Mouse (Mus musculus) liver, embryonic 15.5 days (tissue): Measurements from ENCODE around the gene Abcb1a. TPM values are rescaled to one million over a fixed set of nuclear protein-coding genes. Genes with fewer than 3 reads are reported as not detected.
"Not testable (repeated sequence)": the region's sequence is repeated elsewhere in the genome, so short reads cannot be mapped to it uniquely, and the experiment has no call there.

Source experiments
- ATAC-seq: fragments of 200-750 bp; cut with Nextera tagmentation; 2 replicates; pipeline ENCODE4 v1.8.0; 2017; ENCODE audit warnings: moderate number of reproducible peaks, mild to moderate bottlenecking, moderate library complexity; ENCODE audit not compliant: insufficient read depth
- H3K27ac ChIP-seq: fragments of 300-500 bp; sonication (generic); replicated peaks from 2 replicates; pipeline ENCODE4 v1.5.1; 2015; ENCODE audit warnings: mild to moderate bottlenecking, inconsistent platforms
- H3K27me3 ChIP-seq: fragments of 300-500 bp; sonication (generic); 2 replicates; pipeline ENCODE4 v1.6.1; 2015; ENCODE audit warnings: mild to moderate bottlenecking, inconsistent platforms
- H3K36me3 ChIP-seq: fragments of 300-500 bp; sonication (generic); replicated peaks from 2 replicates; pipeline ENCODE4 v1.6.1; 2015; ENCODE audit warnings: moderate library complexity, mild to moderate bottlenecking, inconsistent platforms
- H3K4me1 ChIP-seq: fragments of 300-500 bp; sonication (generic); replicated peaks from 2 replicates; pipeline ENCODE4 v1.6.1; 2015; ENCODE audit warnings: inconsistent platforms
- H3K4me2 ChIP-seq: fragments of 300-500 bp; sonication (generic); 2 replicates; pipeline ENCODE4 v1.6.1; 2015; ENCODE audit warnings: moderate library complexity, mild to moderate bottlenecking, inconsistent platforms
- H3K4me3 ChIP-seq: fragments of 300-500 bp; sonication (generic); replicated peaks from 2 replicates; pipeline ENCODE4 v1.5.1; 2015; ENCODE audit warnings: mild to moderate bottlenecking, inconsistent platforms
- H3K9ac ChIP-seq: fragments of 300-500 bp; sonication (generic); 2 replicates; pipeline ENCODE4 v1.6.1; 2015; ENCODE audit warnings: moderate library complexity, mild to moderate bottlenecking, inconsistent platforms
- H3K9me3 ChIP-seq: fragments of 300-500 bp; sonication (generic); replicated peaks from 2 replicates; pipeline ENCODE4 v1.6.1; 2016; ENCODE audit warnings: inconsistent platforms
- WGBS: fragments of 180-500 bp; shearing (Covaris S2); methylation state at CpG from one replicate; pipeline ENCODE4 v1.1.7; 2015; ENCODE audit warnings: mixed read lengths; ENCODE audit not compliant: insufficient replicate concordance; 5-methylcytosine and 5-hydroxymethylcytosine counted together
- polyA plus RNA-seq: library from polyadenylated mRNA; unstranded; fragments of >200 nt; fragmentation: Nextera tagmentation; extraction: Ambion mirVana; gene quantifications from 2 replicates; pipeline ENCODE4 v1.2.1, GENCODE M21; 2015

Abcb1a gene
- polyA plus RNA-seq, 1 experiment from 2014 or later = 0.54 TPM

DNA sequence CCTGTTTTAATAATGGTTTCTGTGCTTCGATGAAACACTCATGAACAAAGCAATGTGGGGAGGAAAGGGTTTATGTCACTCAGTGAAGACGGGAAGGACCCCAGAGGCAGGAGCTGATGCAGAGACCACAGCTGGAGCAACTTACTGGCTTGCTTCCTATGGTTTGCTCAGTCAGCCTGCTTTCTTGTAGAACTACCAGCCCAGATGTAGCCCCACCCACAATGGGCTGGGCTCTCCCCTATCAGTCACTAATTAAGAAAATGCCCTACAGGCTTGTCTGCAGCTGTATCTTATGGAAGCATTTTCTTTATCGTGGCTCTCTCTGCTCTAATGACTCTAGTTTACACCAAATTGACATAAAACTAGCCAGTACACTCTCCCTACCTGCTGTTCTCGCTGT, 67.9 kb downstream of the Abcb1a start:
- Histone ChIP-seq H3K4me2 (no peak overlapping the region), H3K36me3 (no peaks in the 10 kb centered on the region), H3K9me3 (no peaks in the 10 kb centered on the region), H3K27me3 (no peaks in the 10 kb centered on the region), H3K4me1 (no peaks in the 10 kb centered on the region), H3K9ac (no peak overlapping the region), H3K27ac (no peak overlapping the region), H3K4me3 (no peak overlapping the region)
- ATAC-seq = no peak
- WGBS = 28% methylated on average over 4 of the region's 4 CpGs

DNA sequence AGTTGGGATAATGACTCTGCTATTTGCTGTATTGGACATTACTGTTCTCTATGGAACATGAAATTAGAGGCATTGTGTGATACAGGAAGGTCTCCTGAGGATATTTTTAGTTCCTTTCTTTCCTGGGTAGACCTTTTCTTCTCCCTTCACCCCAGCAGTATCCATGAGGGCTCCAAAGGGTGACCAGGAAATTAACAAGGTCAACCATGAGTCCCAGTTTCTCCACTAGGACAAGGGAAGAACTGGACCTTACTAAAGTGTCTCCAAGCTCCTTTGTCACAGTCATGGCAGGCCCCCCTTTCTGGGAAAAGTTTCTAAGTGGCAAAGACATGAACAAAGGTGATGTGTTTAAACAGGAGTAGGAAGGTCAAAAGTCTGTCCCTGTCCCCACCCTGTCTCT, 72.8 kb downstream of the Abcb1a start:
- Histone ChIP-seq H3K4me2 (no peak overlapping the region), H3K27ac (no peak overlapping the region), H3K4me1 (no peaks in the 10 kb centered on the region), H3K4me3 (no peak overlapping the region), H3K36me3 (no peaks in the 10 kb centered on the region), H3K9me3 (no peaks in the 10 kb centered on the region), H3K9ac (no peak overlapping the region), H3K27me3 (no peaks in the 10 kb centered on the region)
- no peak for ATAC-seq

GRCm38 (mm10) chr5:8733307-8733706, 73.4 kb downstream of the Abcb1a start:
- H3K27me3 ChIP-seq, H3K9me3 ChIP-seq, H3K27ac ChIP-seq, H3K9ac ChIP-seq, H3K36me3 ChIP-seq, H3K4me3 ChIP-seq, H3K4me2 ChIP-seq, H3K4me1 ChIP-seq, ATAC-seq: not testable (repeated sequence)
- WGBS = 67% methylated on average over 9 of the region's 10 CpGs

DNA sequence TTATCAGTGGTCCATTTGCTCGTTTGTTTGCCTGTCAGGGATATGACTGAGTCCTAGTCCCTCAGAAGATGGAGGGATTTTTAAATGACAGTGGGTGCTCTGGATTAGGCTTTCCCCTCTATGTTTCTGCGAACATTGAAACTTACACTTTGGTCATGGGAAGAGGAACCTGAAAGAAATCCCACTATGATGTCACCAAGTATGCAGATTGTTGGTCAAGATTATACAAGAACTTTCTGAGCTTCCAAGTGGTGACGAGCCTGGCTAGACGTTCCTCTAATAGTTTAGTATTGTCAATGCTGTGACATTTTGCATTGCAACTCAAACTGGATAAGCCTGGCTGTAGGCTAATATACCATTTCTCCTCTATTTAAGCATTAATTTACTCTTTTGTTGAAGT, 76.5 kb downstream of the Abcb1a start:
- H3K27ac ChIP-seq = no peak overlapping the region
- no peaks in the 10 kb centered on the region for H3K9me3 ChIP-seq
- no peak overlapping the region for H3K4me2 ChIP-seq
- H3K36me3 ChIP-seq = no peaks in the 10 kb centered on the region
- no peak overlapping the region for H3K4me3 ChIP-seq
- ATAC-seq = no peak
- H3K4me1 ChIP-seq = no peaks in the 10 kb centered on the region
- no peak overlapping the region for H3K9ac ChIP-seq
- WGBS = 47% methylated on average over 4 of the region's 4 CpGs
- no peaks in the 10 kb centered on the region for H3K27me3 ChIP-seq

GRCm38 (mm10) chr5:8737062-8737461, 77.2 kb downstream of the Abcb1a start:
- no peaks in the 10 kb centered on the region for H3K36me3 ChIP-seq
- 59% methylated on average over 4 of the region's 4 CpGs for WGBS
- ATAC-seq = no peak
- no peak overlapping the region for H3K4me3 ChIP-seq
- H3K27me3 ChIP-seq = no peaks in the 10 kb centered on the region
- H3K9ac ChIP-seq = no peak overlapping the region
- no peaks in the 10 kb centered on the region for H3K9me3 ChIP-seq
- no peak overlapping the region for H3K4me2 ChIP-seq
- H3K27ac ChIP-seq = no peak overlapping the region
- H3K4me1 ChIP-seq = no peaks in the 10 kb centered on the region

GRCm38 (mm10) chr5:8747244-8747643, 87.4 kb downstream of the Abcb1a start:
- not testable (repeated sequence) for ATAC-seq, H3K9me3 ChIP-seq, H3K4me1 ChIP-seq, H3K27ac ChIP-seq, H3K27me3 ChIP-seq, H3K4me3 ChIP-seq, H3K36me3 ChIP-seq, H3K9ac ChIP-seq, H3K4me2 ChIP-seq
- 75% methylated on average over 13 of the region's 13 CpGs for WGBS

DNA sequence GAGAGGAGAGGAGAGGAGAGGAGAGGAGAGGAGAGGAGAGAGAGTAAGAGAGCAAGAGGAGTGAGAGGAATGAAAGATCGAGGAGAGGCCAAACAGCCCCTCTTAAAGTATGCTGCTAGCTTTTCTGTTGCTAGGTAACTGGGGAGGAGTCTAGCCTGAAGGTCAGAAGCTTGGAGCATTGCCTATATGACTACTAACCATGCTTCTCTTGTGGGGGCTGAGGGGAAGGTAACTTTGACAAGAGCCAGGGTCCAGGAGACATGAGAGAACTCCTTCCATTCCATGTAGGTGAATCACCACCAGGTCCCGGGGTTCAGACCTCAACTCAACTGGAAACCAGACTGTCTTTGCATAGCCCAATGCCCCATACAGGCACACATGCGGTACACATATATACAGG, 113.0 kb downstream of the Abcb1a start:
- 46% methylated on average over 3 of the region's 3 CpGs for WGBS
- H3K4me1 ChIP-seq = no peaks in the 10 kb centered on the region
- H3K4me2 ChIP-seq = no peak overlapping the region
- no peaks in the 10 kb centered on the region for H3K9me3 ChIP-seq
- H3K27ac ChIP-seq = no peak overlapping the region
- H3K4me3 ChIP-seq = no peak overlapping the region
- no peak overlapping the region for H3K9ac ChIP-seq
- H3K27me3 ChIP-seq = no peaks in the 10 kb centered on the region
- H3K36me3 ChIP-seq = no peaks in the 10 kb centered on the region
- no peak for ATAC-seq

DNA sequence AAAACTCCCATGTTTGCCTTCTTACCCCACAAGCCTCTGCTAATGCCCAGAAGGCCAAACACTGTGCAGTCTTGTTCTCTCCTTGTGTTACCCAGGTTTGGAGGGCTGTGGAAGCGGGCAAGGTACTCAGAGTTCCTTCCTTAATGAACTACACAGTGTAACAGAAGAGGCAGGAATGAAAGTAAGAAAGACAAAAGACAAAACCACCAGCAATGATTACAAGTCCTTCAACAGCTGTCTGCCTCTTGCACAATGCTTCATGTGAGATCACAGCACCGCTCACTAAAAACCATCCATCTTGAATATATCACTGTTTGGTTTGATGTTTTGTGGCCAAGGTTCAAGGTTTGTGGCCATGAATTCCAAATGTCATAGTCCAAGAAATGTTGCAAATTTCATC, 118.4 kb downstream of the Abcb1a start:
- 58% methylated on average over 2 of the region's 2 CpGs for WGBS

DNA sequence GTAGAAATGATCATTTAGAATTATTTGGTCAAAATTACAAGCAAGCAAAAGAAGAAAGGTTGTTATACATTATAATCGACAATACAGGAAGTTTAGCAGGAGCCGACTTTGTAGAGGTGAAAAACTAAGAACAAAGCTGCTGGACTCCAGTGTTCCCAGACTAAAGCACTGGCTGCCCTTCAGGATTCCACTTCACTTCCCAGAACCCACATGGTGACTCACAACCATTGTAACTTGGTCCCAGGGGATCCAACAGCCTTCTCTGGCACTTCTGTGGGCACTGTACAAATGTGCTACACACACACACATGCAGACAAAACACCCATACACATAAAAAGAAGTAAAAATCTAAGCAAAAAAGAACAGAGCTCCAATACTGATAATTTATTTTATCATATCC, 118.9 kb downstream of the Abcb1a start:
- Histone ChIP-seq H3K4me3 (no peak overlapping the region), H3K4me1 (no peaks in the 10 kb centered on the region), H3K36me3 (no peaks in the 10 kb centered on the region), H3K27ac (no peak overlapping the region), H3K4me2 (no peak overlapping the region), H3K9ac (no peak overlapping the region), H3K27me3 (no peaks in the 10 kb centered on the region), H3K9me3 (no peaks in the 10 kb centered on the region)
- WGBS = 73% methylated on average over 2 of the region's 2 CpGs
- ATAC-seq = no peak

More for the DNA sequence above, 118.4 kb downstream of the Abcb1a start:
- Histone ChIP-seq H3K4me2 (no peak overlapping the region), H3K27ac (no peak overlapping the region), H3K4me3 (no peak overlapping the region), H3K9ac (no peak overlapping the region), H3K4me1 (no peaks in the 10 kb centered on the region), H3K9me3 (no peaks in the 10 kb centered on the region), H3K27me3 (no peaks in the 10 kb centered on the region), H3K36me3 (no peaks in the 10 kb centered on the region)
- ATAC-seq = no peak

GRCm38 (mm10) chr5:8792281-8792680, 132.4 kb downstream of the Abcb1a start:
- Histone ChIP-seq H3K9me3 (no peaks in the 10 kb centered on the region), H3K9ac (no peak overlapping the region), H3K4me3 (no peak overlapping the region), H3K27me3 (peaks cover 7% of the 10 kb centered on the region; the same call in 1 of the 2 replicates), H3K27ac (no peak overlapping the region), H3K4me2 (no peak overlapping the region), H3K4me1 (no peaks in the 10 kb centered on the region), H3K36me3 (no peaks in the 10 kb centered on the region)
- no peak for ATAC-seq
- 53% methylated on average over 4 of the region's 4 CpGs for WGBS
